Mouse (Mus musculus): Measurements from ENCODE around the gene 4930539E08Rik. TPM values are rescaled to one million over a fixed set of nuclear protein-coding genes. Genes with fewer than 3 reads are reported as not detected.
A peak's percentile ranks its signal among the peaks of the same experiment; 100 is the strongest.

The 4930539E08Rik gene
- polyA plus RNA-seq, 1 experiment from 2014 or later = 0.11 TPM

DNA sequence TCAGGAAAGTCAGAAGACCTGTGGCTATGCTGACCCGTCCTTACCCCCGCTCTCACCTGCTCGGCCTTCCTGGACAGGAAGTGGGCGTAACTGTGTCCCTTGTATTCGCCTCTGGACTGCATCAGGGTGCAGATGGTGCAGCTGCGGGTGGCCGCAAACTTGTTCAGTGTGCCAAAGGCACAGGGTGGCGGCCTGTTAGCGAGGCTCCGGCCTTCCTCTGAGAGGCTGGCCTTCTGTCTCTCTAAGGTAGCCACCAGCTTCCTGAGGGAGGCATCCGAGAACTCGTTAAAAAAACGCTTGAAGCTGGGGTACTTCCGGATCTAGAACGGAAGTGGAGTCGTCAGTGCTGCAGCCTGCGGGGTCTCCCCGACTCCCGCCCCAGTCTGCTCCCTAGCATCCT, 15.7 kb downstream of the 4930539E08Rik start:
- H3K27ac ChIP-seq (replicated peaks) = peak overlapping the region; percentile 19

DNA sequence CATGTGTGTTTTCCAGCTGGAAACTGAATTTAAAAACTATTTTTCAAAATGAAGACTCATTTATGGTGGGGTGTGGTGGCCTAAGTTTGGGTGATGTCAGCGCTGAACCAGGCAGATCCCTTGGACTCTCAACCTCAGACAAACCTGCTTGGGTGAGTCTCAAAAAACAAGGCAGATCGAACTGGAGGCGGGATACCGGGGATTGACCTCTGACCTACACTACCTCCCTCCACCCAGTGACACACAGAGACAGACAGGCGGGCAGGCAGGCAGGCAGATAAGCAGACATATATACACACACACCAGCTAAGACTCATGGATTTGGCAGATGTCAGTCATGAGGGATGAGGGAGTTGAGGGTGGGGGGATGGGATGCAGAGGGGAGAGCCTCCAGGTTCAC, 16.9 kb downstream of the 4930539E08Rik start:
- Histone ChIP-seq H3K36me3 (no peaks in the 10 kb centered on the region), H3K27me3 (ENCODE audit: low read depth, poor library complexity, severe bottlenecking) (no peaks in the 10 kb centered on the region), H3K4me1 (peaks cover 20% of the 10 kb centered on the region), H3K27ac (replicated peaks) (0 out of 2 replicates have a peak overlapping the region, but pooled peaks have one; percentile 19), H3K9me3 (replicated peaks) (no peaks in the 10 kb centered on the region), H3K4me3 (no peak overlapping the region)
- no peak for DNase-seq (ENCODE audit: low spot score)
- 68% methylated on average over 5 of the region's 5 CpGs for WGBS

More for the DNA sequence above, 15.7 kb downstream of the 4930539E08Rik start:
- Histone ChIP-seq H3K4me3 (no peak overlapping the region), H3K4me1 (peaks cover 23% of the 10 kb centered on the region), H3K36me3 (no peaks in the 10 kb centered on the region), H3K9me3 (replicated peaks) (no peaks in the 10 kb centered on the region), H3K27me3 (ENCODE audit: low read depth, poor library complexity, severe bottlenecking) (no peaks in the 10 kb centered on the region)
- WGBS = 86% methylated on average over 19 of the region's 19 CpGs
- no peak for DNase-seq (ENCODE audit: low spot score)

- Histone ChIP-seq H3K9me3 (replicated peaks) (no peaks in the 10 kb centered on the region), H3K36me3 (no peaks in the 10 kb centered on the region), H3K4me1 (peaks cover 20% of the 10 kb centered on the region), H3K27ac (replicated peaks) (no peak overlapping the region), H3K27me3 (ENCODE audit: low read depth, poor library complexity, severe bottlenecking) (no peaks in the 10 kb centered on the region), H3K4me3 (no peak overlapping the region)
- no peak for DNase-seq (ENCODE audit: low spot score)
- 91% methylated on average over 5 of the region's 5 CpGs for WGBS
These were observed 17.3 kb downstream of the 4930539E08Rik start for GRCm38 (mm10) chr17:28897817-28898216.

- Histone ChIP-seq H3K27ac (replicated peaks) (no peak overlapping the region), H3K9me3 (replicated peaks) (no peaks in the 10 kb centered on the region), H3K27me3 (ENCODE audit: low read depth, poor library complexity, severe bottlenecking) (no peaks in the 10 kb centered on the region), H3K4me1 (peaks cover 20% of the 10 kb centered on the region), H3K4me3 (no peak overlapping the region), H3K36me3 (no peaks in the 10 kb centered on the region)
- DNase-seq (ENCODE audit: low spot score) = no peak
- WGBS = 90% methylated on average over 11 of the region's 11 CpGs
These were observed 18.9 kb downstream of the 4930539E08Rik start for GRCm38 (mm10) chr17:28896095-28896780.

- Histone ChIP-seq H3K27ac (replicated peaks) (no peak overlapping the region), H3K27me3 (ENCODE audit: low read depth, poor library complexity, severe bottlenecking) (no peaks in the 10 kb centered on the region), H3K4me1 (peaks cover 20% of the 10 kb centered on the region), H3K9me3 (replicated peaks) (no peaks in the 10 kb centered on the region), H3K4me3 (no peak overlapping the region), H3K36me3 (no peaks in the 10 kb centered on the region)
- 94% methylated on average over 21 of the region's 21 CpGs for WGBS
- DNase-seq (ENCODE audit: low spot score) = no peak
These were observed 19.8 kb downstream of the 4930539E08Rik start for GRCm38 (mm10) chr17:28895217-28895875.

DNA sequence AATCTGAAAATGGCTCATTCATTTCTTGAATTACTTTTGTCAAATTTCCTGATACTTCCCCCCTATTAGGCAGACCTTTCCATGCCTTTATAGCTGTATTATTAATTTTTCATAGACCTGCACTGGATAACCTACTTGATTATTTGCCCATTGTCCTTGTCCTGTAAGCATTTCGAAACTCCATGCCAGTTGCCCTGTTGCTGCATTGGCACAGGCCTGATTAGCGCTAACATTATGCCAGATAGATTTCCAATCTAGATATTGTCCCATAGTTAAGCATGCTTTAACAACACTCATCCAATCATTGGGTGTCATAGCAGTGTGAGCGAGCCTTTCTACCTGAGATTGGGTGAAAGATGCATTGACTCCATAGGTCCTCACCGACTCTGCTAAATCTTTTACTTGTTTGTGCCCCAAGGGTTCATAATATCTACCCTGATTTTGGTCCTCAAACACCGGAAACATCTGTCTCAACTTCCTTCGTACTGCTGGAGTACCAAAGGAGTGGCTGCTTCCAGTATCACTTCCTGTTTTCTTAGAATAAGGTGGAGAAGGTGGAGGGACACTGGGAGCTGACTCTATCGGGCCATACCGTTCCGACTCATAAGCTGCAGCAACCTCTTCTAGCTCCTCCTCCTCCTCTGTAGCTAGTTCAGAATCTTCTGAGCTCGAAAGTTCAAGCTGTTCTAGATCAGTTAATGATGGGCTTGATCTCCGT, 20.9 kb downstream of the 4930539E08Rik start:
- Histone ChIP-seq H3K4me3 (no peak overlapping the region), H3K36me3 (no peaks in the 10 kb centered on the region), H3K27ac (replicated peaks) (no peak overlapping the region), H3K27me3 (ENCODE audit: low read depth, poor library complexity, severe bottlenecking) (no peaks in the 10 kb centered on the region), H3K9me3 (replicated peaks) (peaks cover 4% of the 10 kb centered on the region; the same call in 1 of the 2 replicates), H3K4me1 (peaks cover 12% of the 10 kb centered on the region)
- WGBS = 90% methylated on average over 11 of the region's 11 CpGs
- no peak for DNase-seq (ENCODE audit: low spot score)

DNA sequence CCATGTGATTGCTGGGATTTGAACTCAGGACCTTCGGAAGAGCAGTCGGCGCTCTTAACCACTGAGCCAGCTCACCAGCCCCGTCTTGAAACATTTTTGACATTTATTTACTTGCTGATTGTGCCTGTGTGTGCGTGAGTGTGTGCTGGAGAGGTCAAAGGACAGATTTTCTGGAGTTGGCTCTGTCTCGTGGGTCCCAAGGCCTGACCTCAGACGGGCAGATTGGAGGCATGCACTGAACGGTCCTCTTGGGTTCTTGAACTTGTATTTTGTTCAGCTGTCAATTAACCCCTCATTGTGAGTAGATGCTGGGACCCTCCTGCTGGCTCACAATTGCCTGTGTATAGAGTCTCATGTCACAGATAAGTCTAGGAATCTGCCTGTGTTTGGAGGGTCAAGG, 28.9 kb downstream of the 4930539E08Rik start:
- no peak overlapping the region for H3K4me3 ChIP-seq
- WGBS = 80% methylated on average over 8 of the region's 8 CpGs
- H3K27me3 ChIP-seq (ENCODE audit: low read depth, poor library complexity, severe bottlenecking) = peaks cover 9% of the 10 kb centered on the region
- no peak overlapping the region for H3K27ac ChIP-seq (replicated peaks)
- no peaks in the 10 kb centered on the region for H3K36me3 ChIP-seq
- DNase-seq (ENCODE audit: low spot score) = no peak
- H3K9me3 ChIP-seq (replicated peaks) = peaks cover 18% of the 10 kb centered on the region; the same call in 1 of the 2 replicates
- peaks cover 4% of the 10 kb centered on the region for H3K4me1 ChIP-seq

DNA sequence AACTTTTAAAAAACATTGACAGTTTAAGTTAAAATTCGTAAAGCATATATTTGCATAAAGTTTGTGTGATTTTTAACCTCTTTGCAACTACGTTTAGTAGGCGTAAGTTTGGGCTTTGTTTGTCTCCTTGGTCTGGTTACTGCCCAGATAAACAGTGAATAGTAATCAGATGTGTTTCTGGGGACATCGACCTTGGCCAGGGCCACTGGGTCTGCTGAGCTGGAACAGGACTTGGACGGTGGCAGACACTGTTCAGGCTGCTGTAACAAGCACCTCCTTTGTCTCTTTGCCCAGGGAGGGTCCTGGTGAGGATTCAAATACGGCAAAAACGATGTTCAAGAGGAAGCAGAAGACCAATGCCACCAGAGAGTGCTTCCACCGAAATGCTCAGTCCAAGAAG, 29.9 kb downstream of the 4930539E08Rik start:
- Histone ChIP-seq H3K9me3 (replicated peaks) (peaks cover 18% of the 10 kb centered on the region; the same call in 1 of the 2 replicates), H3K4me3 (no peak overlapping the region), H3K4me1 (peaks cover 5% of the 10 kb centered on the region), H3K27ac (replicated peaks) (no peak overlapping the region), H3K36me3 (no peaks in the 10 kb centered on the region), H3K27me3 (ENCODE audit: low read depth, poor library complexity, severe bottlenecking) (peaks cover 19% of the 10 kb centered on the region)
- WGBS = 86% methylated on average over 8 of the region's 8 CpGs
- no peak for DNase-seq (ENCODE audit: low spot score)

GRCm38 (mm10) chr17:28883941-28884516, 31.1 kb downstream of the 4930539E08Rik start:
- no peaks in the 10 kb centered on the region for H3K36me3 ChIP-seq
- peaks cover 12% of the 10 kb centered on the region; the same call in 1 of the 2 replicates for H3K9me3 ChIP-seq (replicated peaks)
- H3K27ac ChIP-seq (replicated peaks) = no peak overlapping the region
- 71% methylated on average over 10 of the region's 10 CpGs for WGBS
- H3K27me3 ChIP-seq (ENCODE audit: low read depth, poor library complexity, severe bottlenecking) = peaks cover 23% of the 10 kb centered on the region
- peaks cover 10% of the 10 kb centered on the region for H3K4me1 ChIP-seq
- H3K4me3 ChIP-seq = no peak overlapping the region
- DNase-seq (ENCODE audit: low spot score) = no peak

GRCm38 (mm10) chr17:28882810-28883209, 32.3 kb downstream of the 4930539E08Rik start:
- no peaks in the 10 kb centered on the region for H3K36me3 ChIP-seq
- no peak overlapping the region for H3K4me3 ChIP-seq
- peaks cover 29% of the 10 kb centered on the region for H3K27me3 ChIP-seq (ENCODE audit: low read depth, poor library complexity, severe bottlenecking)
- H3K27ac ChIP-seq (replicated peaks) = no peak overlapping the region
- WGBS = 61% methylated on average over 8 of the region's 8 CpGs
- peaks cover 10% of the 10 kb centered on the region for H3K4me1 ChIP-seq
- H3K9me3 ChIP-seq (replicated peaks) = no peaks in the 10 kb centered on the region
- DNase-seq (ENCODE audit: low spot score) = no peak

GRCm38 (mm10) chr17:28882316-28882715, 32.8 kb downstream of the 4930539E08Rik start:
- Histone ChIP-seq H3K36me3 (no peaks in the 10 kb centered on the region), H3K9me3 (replicated peaks) (no peaks in the 10 kb centered on the region), H3K4me3 (peak overlapping the region; percentile 33; the same call in 1 of the 2 replicates), H3K4me1 (peaks cover 10% of the 10 kb centered on the region), H3K27ac (replicated peaks) (no peak overlapping the region), H3K27me3 (ENCODE audit: low read depth, poor library complexity, severe bottlenecking) (peaks cover 32% of the 10 kb centered on the region)
- WGBS = 5% methylated on average over 12 of the region's 12 CpGs
- peak; percentile 57 for DNase-seq (ENCODE audit: low spot score)

DNA sequence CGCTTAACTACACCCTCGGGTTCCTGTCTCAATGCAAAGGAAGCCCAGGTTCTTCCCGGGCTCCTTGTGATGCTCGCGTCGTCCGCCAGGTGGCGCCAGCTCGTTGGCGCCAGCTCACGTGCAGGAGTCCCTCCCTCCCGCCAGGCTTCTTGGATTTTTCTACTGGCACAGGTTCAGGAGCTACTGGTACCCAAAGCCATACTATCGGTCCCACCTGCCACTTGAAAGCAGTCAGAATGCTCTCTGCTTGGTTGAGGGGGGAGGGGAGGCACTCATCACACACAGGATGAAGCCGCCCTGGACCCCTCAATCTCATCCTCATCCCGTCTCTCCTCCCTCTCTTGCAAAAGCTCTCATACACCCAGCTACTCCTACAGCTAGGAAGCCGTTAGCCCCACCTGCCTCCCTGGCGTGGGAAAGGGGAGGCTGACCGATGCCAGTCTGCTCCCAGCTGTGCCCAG, 35.2 kb downstream of the 4930539E08Rik start:
- Histone ChIP-seq H3K27ac (replicated peaks) (0 out of 2 replicates have a peak overlapping the region, but pooled peaks have one; percentile 42), H3K4me1 (peaks cover 25% of the 10 kb centered on the region), H3K36me3 (no peaks in the 10 kb centered on the region), H3K4me3 (peak overlapping the region; percentile 18), H3K9me3 (replicated peaks) (no peaks in the 10 kb centered on the region), H3K27me3 (ENCODE audit: low read depth, poor library complexity, severe bottlenecking) (peaks cover 43% of the 10 kb centered on the region)
- WGBS = 10% methylated on average over 18 of the region's 18 CpGs
- DNase-seq (ENCODE audit: low spot score) = peak; percentile 83
